Mouse (Mus musculus) layer of hippocampus, adult 11-12 months (tissue): ENCODE measurements around the gene Hist2h4.
"Not testable (repeated sequence)": the region's sequence is repeated elsewhere in the genome, so short reads cannot be mapped to it uniquely, and the experiment has no call there.

Experiments used
- DNase-seq: peaks from one replicate; pipeline ENCODE4 v3.0.0; 2022; ENCODE audit warnings: low spot score

The Hist2h4 gene

DNA sequence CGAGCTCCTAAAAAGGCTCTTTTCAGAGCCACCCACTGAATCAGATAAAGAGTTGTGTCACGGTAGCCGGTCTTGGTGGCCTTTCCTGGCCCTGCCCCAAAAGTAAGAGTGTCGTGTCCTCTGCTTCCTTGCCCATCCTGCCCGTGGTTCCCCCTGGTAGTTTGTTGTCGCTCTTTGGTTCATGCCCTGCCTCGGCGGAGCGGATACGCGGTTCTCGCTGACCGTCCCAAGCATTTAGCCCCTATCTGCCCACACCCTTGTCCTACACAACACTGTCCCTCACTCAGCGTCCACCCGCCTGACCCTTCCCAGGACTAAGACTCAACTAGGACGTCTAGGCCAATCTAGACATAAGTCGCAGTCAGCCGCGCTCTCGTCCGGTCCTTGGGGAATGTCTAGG lies 17.1 kb downstream of the Hist2h4 start:
- DNase-seq = not testable (repeated sequence)

DNA sequence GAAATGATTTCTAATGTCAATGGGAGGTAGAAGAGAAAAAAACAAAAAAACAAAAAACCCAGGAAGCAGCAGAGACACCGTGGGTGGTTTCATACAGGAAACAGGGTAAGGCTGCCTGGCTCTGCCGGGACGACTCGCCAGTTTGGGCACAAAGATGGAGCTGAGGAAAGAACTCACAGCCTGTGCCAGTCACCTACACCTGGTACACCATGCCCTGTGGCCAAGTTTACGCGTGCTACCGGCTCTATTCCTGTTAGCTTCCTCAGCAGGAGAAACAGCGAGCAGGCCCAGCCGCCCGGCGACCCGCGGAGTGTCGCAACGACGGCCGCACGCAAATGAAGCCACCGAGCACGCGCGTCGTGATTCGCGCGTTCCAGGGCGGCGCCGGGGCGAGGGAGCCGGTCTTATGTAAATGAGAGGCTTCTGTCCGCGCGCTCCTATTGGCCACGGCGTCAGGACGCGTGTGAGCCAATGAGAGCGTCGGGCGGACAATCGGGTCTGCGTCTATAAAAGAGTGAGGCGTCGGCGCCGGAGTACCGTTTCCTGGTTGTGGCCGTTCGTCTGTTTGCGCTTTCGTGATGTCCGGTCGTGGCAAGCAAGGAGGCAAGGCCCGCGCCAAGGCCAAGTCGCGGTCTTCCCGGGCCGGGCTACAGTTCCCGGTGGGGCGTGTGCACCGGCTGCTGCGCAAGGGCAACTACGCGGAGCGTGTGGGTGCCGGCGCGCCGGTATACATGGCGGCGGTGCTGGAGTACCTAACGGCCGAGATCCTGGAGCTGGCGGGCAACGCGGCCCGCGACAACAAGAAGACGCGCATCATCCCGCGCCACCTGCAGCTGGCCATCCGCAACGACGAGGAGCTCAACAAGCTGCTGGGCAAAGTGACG lies 17.9 kb downstream of the Hist2h4 start, which contains the start of gene Hist2h2aa1:
TSS of gene Hist2h2aa1 (plus strand) at position 495 of the 884 bp plus-strand sequence.
- peak; percentile 88 for DNase-seq

DNA sequence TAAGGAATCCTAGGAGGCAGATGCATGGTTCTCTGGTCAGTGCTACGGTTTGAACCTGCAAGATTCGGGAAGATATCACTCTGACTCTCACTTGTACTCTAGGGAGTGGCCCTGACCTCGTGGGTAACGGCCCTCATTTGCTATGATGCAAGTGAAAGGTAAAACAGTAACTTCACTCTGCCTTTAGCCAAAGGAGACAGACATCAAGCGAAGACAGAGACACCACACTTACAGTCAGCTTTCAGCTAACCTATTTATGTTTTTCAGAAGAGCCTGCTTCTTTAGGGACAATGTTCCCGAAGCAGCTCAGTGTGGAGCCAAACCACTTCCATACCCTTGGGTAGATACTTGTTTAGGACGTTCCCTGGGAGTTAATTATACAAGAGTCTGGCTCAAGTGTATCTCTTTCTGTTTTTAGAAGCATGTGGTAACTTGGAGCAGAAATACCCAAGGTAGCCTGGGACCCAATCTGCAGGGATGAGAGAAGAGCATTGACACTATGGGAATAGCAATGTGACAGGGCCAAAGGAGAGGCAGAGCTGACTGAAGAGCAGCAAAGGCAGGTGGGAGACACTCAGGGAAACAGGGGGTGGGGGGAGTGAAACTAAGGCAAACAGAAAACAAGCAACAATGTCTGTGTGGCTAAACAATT lies 19.1 kb downstream of the Hist2h4 start:
- DNase-seq = no peak

DNA sequence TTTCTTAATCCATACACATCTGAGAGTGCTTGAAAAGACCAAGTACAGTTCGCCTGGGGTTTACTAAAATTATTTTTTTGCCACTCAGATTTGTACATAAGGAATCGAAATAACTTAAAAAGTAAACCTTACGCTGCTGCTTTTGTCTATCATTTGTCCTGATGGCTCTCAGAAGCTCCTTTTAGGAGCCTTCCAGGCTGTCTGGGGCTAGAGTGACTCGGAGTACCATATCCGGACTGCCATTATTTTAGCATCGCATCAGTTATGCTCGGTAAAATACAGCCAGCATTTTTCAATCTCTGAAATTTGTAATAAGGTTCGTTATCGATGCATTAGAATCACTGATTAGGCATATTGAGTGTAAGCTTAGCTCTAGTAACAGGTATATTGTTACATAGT lies 22.3 kb downstream of the Hist2h4 start:
- no peak for DNase-seq

DNA sequence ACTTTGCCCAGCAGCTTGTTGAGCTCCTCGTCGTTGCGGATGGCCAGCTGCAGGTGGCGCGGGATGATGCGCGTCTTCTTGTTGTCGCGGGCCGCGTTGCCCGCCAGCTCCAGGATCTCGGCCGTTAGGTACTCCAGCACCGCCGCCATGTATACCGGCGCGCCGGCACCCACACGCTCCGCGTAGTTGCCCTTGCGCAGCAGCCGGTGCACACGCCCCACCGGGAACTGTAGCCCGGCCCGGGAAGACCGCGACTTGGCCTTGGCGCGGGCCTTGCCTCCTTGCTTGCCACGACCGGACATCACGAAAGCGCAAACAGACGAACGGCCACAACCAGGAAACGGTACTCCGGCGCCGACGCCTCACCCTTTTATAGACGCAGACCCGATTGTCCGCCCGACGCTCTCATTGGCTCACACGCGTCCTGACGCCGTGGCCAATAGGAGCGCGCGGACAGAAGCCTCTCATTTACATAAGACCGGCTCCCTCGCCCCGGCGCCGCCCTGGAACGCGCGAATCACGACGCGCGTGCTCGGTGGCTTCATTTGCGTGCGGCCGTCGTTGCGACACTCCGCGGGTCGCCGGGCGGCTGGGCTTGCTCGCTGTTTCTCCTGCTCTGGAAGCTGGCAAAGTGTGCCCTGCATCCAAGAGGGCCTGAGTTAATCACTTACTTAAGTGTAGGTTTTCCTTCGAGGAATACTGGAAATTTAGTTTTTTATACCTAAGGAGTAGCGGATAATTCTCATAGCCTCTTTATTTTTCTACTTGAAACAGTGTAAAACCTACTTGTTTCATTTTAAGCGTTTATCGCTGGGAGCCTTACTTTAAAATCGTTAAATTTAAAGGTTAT lies 22.9 kb downstream of the Hist2h4 start, which contains the start of gene Hist2h2aa2:
TSS of gene Hist2h2aa2 (minus strand) at position 328 of the 850 bp plus-strand sequence.
- DNase-seq = peak; percentile 97

DNA sequence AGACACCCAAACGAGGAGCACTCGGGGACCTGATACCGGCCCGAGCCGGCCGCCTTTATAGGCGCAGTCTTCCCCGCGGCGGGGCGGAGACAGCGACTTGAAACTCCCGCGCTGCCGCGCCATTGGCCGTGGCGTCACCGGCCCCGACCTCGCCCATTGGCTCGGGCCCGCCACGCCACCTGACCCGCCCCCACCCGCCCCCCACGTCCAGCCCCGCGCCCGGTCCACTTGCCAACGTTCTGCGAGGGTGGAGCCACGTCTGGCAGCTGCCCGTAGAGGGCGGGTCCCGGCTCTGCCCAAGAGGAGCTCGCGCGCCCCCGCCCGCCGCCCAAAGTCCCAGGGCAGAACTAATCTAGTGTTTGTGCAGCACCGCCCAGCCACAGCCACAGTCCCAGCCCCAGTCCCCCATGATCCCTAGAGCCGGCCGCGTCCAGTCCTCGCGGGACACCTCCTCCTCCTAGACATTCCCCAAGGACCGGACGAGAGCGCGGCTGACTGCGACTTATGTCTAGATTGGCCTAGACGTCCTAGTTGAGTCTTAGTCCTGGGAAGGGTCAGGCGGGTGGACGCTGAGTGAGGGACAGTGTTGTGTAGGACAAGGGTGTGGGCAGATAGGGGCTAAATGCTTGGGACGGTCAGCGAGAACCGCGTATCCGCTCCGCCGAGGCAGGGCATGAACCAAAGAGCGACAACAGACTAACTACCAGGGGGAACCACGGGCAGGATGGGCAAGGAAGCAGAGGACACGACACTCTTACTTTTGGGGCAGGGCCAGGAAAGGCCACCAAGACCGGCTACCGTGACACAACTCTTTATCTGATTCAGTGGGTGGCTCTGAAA lies 23.9 kb downstream of the Hist2h4 start, which contains the start of gene Hist2h3c2:
TSS of gene Hist2h3c2 (minus strand) at position 174 of the 840 bp plus-strand sequence.
- not testable (repeated sequence) for DNase-seq

DNA sequence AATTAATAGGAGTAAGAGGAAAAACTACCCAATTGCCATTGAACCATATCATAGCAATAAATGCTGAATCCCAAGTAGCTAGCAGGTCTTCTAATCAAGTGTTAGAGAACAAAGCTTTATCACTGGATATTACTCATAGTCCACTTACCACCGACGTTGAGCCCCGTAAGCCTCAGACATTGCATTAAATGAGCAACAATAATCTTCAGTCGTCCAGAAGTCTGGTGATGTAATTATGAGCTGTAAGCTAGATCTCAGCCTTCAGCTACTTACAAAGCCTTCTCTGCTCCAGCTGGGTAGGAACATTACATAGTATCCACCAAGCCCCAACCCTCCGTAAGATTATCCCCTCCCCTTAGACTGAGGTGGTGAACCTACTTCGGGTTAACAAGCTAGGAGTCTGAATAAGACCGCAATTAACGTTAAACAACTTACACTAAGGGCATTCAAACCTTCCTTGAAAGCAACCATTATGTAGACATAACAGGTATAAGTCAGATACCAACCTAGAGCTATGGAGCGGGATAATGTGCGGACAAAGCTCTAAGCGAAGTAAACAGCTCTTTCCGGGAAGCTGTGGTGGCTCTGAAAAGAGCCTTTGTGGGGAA lies 25.1 kb downstream of the Hist2h4 start:
- DNase-seq = no peak

DNA sequence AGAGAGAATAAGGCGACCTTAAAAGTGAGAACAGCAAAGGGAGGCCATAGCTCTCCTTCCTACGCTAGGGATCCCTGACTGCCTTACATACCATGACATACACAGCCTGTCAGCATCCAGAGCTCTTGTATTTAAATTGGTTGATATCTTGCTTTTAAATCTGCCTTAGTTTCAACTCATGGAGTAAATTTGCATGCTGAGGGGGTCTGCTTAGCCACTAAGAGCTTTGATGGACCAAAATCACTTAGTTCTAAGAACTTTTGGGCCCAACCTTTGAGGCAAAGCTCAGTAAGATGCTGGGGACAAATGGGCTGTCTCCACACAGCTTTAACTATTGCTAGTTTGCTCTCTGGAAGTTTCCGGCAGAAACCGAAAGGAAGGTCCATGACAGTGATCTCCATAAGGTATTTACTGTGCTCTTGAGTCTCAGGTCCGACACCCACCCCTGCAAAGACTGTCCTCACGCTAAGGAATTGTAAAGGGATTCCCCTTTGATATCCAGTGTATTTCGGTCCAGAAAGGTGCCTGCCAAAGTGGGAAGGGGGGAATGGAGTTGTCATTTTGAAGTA lies 25.7 kb downstream of the Hist2h4 start:
- no peak for DNase-seq

DNA sequence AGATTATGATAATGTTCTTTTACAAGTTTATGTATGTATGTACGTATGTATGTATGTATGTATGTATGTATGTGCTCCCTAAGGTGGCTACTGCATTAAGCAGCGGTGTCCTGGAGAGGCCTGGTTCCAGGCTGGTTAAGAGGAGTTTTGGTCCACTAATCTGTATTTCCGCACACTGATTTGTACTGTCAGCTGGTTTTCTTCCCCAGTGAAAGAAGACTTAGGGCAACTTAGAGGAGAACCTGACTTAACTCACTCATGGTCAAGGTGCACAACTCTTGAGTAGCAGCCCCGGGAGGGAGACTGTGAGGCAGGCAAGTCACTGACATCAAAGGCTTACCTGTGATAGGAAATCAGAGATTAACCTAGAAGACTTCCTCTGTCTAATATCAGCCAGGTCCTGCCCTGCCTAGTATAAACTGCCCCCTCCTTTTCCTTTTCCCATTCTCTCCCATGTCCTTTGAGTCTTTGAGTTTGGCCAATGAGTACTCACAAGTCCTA lies 26.2 kb downstream of the Hist2h4 start:
- DNase-seq = no peak

DNA sequence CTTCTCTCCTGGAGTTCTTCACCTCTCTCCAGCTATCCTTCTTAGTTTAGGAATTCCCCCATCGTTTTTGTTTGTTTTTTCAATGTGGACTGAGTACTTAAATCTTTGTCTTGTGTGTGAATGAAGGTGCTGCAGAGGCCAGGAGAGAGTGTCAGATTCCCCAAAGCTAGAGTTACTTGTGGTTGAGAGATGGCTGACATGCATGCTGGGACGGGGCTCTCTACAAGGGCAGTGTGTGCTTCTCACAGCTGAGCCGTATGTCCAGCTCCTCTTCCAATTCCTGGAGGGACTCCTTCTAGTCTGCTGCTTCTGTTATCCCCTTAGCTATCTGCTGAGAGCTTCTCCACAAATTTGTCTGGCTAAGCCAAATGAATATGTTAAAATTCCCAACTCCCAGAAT lies 27.3 kb downstream of the Hist2h4 start:
- DNase-seq = no peak

DNA sequence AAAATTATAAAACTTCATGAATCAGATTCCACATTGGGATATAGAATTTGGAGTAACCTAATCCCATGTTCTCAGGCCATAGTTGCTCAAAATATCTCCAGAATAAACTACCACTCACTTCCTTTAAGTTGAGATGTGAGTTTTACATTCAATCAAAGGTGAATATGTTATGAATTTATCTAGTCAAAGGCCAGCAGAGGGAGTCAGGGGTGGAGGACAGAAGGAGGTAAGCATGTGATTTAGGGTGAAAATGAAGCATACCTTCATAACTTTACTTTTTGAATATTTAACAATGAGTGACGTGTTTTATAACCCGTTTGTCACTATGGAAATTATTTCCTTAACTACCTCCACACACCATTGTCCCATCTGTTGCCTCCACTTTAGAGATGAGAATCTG lies 28.2 kb downstream of the Hist2h4 start:
- DNase-seq = no peak

DNA sequence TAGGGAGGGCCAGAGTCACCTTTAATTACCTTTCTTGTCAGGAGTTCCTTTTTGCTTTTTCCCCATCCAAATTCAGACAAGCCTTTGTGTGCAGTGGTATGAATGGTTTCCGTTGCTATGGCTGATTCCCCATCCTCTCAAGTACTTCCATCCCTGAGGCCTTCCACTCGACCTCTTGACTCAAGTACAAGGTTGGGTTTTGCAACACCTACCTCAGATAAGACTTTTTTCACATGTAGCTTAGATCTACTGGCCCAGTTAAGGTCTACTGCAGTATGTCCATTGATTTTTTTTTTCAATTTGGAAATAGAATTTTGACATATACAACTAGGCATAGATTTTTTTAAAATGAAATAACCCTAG lies 31.4 kb downstream of the Hist2h4 start:
- DNase-seq = no peak

DNA sequence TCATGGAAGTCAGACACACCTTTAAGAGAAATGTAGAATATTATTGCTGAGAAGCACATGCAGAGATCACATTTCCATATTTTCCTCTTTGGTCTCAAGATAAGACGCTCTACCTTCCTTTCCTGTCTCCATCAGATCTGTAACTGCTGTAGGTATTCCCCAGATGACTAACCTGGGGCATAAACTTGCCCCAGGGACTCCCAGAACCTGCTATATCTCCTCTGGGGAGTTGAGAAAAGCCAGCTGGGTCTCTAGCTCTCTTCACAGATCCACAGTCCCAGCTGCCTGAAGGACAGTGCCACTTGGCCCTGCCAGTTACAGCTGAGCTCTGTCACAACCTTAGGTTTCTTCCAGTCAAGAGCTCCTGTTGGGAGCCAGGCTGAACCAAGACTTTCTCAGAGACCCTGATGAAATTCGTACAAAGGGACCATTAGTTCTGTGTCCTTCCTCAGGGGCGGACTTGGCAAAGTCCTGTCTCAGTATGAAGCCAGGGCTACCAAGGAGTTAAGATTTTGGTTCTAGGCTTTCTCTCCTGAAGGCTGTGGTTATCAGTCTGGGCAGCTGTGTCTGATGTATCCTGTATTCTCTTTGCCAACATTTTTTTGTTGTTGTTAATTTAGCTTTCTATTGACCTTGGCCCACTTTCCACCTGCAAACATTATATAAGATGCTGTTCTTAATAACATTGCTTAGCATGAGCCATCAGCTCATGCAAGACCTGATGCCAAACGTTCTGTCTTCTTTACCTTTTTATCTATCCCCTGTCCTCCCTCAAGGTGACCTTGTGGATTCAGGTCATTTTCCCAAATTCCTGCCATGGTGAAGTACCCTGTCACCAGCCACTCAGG lies 32.0 kb downstream of the Hist2h4 start:
- no peak for DNase-seq

DNA sequence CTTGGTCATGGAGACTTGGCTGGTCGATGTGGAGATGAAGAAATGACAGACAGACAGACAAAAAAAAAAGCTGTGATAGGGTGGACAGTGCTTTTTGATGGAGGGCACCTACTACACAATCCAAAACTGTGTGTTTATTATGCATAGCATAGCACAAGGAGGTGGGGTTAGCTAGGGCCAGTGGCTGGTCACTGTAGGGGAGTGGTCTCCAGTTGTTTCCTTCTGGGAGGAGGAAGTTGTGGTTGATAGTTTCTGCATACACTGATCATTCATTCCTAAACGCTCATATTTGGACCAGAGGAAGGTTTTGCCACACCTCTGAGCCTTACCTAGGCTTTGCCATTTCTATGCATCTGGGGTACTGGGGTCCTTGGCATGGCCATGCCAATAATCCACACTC lies 32.7 kb downstream of the Hist2h4 start:
- DNase-seq = no peak

DNA sequence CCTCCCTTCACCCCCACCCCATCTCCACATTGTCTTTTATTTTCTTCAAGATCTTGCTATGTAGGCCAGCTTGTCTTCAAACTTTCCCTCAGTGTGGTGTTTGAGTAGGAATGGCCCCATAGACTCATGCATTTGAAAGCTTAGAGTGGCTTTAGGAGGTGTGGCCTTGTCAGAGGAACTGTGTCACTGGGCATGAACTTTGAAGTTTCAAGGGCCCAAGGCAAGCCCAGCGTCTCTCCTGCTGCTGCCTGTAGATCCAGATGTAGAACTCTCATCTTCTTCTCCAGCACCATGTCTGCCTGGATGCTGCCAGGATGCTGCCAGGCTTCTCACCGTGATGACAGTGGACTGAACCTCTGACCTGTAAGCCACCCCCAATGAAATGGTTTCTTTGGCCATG lies 34.3 kb downstream of the Hist2h4 start:
- no peak for DNase-seq

DNA sequence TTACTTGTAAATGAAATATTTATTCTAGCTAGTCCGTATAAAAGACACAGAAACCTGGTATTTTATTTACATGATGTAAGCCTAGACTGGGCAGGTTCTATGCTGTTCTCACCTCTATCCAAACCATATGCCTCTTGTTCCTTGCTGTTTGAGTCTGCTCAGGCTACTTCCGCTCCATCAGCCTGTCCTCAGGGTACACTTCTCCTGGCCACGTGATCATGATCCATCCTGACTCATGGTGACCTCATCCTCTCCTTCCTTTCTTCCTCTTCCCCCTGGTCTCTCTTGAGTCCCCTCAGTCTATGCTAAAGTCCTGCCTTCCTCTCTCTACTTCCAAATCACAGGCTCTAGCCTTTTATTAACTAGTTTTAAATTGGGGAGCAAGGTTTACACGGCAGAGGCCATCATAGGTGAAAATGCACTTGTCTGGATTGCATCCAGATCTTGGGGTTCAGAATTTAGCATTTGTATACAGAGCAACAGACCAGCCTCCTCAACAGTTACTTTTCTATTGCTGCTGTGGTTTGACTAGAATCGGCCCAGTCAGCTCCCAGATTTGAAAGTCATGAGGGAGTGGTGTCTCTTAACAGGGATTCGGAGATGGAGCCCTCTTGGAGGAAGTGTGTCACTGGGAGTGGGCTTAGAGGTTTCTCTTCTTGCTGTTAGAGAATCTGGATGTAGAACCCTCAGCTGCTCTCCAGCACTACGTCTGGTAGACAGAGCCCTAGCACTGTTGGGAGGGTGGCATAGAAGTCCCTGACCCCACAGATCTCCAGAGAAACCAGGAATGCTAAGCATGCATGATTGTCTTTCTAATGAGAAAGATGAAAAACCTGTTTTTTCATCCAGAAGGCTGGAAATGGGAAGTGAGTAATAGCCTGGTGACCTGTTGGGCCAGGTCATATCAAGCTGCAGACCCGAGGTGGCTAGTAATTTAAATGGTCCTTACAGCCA lies 36.1 kb downstream of the Hist2h4 start:
- no peak for DNase-seq

DNA sequence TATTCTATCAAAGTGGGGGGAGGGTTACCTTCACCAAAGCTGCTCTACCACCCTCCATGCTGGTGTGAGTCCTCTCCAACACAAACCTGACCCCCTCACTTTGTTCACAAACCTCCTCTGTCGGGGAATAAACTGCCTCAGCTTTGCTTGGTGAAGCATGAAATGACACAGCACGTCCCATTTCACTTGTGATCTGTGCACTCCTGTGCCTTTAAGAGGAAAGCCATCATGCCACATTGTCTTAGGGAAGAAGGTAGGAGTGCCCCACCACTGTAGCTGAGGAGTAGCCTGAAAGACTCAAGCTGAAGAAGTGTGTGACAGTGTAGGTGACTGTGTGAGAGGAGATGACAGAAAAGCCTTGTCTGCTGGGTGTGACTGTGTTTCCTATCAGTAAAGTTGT lies 37.7 kb downstream of the Hist2h4 start:
- DNase-seq = no peak

DNA sequence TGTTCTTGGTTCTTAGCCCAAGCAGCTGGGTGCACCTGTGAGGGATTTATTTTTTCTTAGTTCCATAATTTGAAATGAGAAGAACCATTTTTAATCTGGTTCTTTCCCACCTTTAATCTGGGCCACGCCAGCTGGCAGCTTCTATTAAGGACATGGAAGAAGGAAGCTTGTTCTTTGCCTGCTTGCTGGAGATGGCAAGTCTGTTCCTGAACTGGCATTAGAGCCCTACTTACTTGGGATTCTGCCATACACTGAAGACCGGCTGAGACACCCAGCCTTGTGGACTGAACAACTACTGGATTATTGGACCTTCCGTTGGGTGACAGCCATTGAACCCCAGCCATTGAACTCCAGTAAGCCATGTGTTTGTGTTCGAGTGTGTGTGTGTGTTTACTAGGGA lies 40.3 kb downstream of the Hist2h4 start:
- DNase-seq = no peak
